Mouse (Mus musculus) embryonic stem cell, embryonic (primary cell): Measurements from ENCODE around the gene Ralgapb.

ENCODE experiments used
- CTCF ChIA-PET, 4 experiments: fragments of 300-600 bp in 2 of 4; fragments of 350-600 bp in 2 of 4; sonication (Branson Sonifier 250); formaldehyde crosslinking; loops; one replicate each; lab custom pipeline; 2022; ENCODE audit warnings: inconsistent platforms in 2 of 4; lab: Charles Lee
- POLR2A ChIA-PET, 4 experiments: fragments of 300-600 bp in 2 of 4; fragments of 350-600 bp in 2 of 4; sonication (Branson Sonifier 250); formaldehyde crosslinking; loops; one replicate each; lab custom pipeline; 2022; ENCODE audit warnings: antibody characterized with exemption in 4 of 4, inconsistent platforms in 1 of 4; lab: Charles Lee

Ralgapb gene

DNA sequence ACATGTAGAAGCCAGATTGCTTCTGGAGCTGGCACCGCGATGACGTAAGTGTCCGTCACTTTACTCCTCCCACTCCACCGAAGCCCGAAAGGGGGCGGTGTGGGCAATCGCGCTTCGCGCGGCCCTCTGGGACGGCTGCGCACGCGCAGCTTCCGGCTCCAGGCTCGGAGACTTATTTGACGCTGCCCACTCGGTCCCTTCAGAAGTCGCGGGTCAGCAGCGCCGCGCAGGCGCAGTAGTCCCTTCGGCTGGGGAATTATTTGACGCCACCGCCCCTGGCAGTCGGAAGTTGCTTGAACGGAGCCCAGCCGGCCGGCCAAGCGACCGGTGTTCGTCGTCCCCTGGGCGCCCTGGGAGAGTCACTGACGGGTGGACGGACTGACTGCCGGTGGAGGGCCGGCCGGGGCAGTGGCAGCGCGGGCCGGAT is at the start of gene Ralgapb:
Gene Ralgapb (plus strand): TSS at position 254 of the 427 bp plus-strand sequence.
- POLR2A ChIA-PET, result interaction anchor here in 3 of 4 experiments (0.6 to 1.8 kb wide), 33 partner anchors 9 to 1205 kb away, joined by 3 to 12 read pairs (median 3); partner anchors contain the start of genes Snhg11 (in 2 of the 3), Dhx35 (in 1 of the 3) and Rbl1 (in 1 of the 3)
- CTCF ChIA-PET, result interaction anchor here in 3 of 4 experiments (0.6 to 1.4 kb wide), 10 partner anchors 17 to 337 kb away, joined by 3 to 5 read pairs (median 3); partner anchors contain the start of genes Actr5 (in 1 of the 3) and Snhg11 (in 1 of the 3)

DNA sequence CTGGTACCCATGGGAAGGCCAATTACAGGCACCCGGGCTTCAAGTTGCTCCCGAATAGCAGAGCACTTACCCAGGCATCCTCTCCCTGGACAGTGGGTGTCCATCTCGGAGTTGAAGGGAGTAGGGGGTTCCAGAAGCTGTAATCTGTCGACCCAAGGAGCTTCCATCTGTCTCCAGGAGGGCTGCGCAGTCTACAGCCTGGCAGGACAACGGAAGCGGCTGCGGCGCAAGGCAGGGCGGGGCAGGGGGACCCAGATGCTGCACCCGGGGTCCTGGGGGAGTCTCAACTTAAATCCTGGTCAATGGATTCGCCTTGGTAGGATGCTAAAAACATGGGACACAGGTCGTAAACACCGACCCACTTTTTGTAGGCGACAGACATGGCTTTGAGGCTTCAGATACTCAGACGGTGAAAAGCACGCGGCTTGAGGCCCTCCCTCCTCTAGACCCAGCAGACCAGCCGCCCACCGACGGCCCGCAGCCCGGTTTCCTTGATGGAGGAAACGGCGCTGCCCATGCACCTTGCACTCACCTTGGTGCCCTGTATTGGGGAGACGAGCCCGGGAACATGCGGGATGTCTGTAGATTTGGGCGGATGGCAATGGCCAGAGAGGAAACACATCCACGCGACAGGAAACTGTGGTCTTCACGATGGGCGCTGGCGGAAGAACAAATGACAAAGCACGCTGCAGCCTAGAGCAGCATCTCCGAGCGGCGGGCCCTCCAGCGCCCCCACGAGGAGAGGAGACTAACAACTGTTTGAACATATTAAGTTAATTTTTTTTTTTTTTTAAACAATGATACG is 48.6 kb upstream of the Ralgapb start:
- CTCF ChIA-PET, result interaction anchor here in 3 of 4 experiments (0.5 to 1.2 kb wide), 13 partner anchors 9 to 399 kb away, joined by 3 to 7 read pairs (median 3); partner anchors contain the start of genes Snhg11 (in 2 of the 3) and Ralgapb (in 1 of the 3)

DNA sequence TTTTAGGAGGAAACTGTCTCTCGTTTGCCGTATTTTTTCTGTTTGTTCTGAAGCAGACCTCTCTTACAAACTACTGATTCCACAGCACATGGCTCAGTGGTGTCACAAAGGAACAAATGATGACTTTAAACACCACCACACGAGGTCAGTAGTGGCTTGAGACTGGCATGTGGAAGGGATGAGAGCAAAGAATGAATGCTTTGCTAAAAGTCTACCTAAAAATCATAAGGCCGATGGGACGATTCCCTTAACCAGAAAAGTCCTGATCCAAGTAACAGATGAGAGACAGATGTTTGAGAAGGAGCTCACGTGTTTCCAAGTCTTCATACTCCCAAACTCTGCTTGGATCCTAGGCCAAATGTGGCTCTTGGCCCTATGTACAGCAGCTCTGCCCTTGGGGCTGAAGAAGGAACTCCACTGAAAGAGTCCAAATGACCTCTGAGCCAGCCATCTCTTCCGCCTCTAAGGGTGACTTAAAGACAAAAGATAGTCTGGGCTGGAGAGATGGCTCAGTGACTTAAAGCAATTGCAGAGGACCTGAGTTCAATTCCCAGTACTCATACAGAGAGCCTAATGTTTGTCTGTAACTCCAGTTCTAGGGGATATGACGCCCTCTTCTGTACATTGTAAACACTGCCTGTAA is 47.8 kb upstream of the Ralgapb start:
- ChIA-PET CTCF (interaction anchor here (0.5 to 1.2 kb wide), 12 partner anchors 8 to 400 kb away, joined by 3 to 7 read pairs (median 4); partner anchors contain the start of genes Snhg11 (in 2 of the 4) and Ralgapb (in 1 of the 4)), POLR2A (interaction anchor here in 3 of 4 experiments (0.6 to 16.4 kb wide), 11 partner anchors 10 to 282 kb away, joined by 3 to 255 read pairs (median 3); partner anchors contain the start of genes Snhg11 (in 2 of the 3) and Ralgapb (in 1 of the 3))

More for the DNA sequence above, 48.6 kb upstream of the Ralgapb start:
- POLR2A ChIA-PET, result interaction anchor here (0.6 to 16.4 kb wide), 28 partner anchors 8 to 283 kb away, joined by 3 to 255 read pairs (median 3); partner anchors contain the start of genes Snhg11 (in 2 of the 4) and Ralgapb (in 1 of the 4)

DNA sequence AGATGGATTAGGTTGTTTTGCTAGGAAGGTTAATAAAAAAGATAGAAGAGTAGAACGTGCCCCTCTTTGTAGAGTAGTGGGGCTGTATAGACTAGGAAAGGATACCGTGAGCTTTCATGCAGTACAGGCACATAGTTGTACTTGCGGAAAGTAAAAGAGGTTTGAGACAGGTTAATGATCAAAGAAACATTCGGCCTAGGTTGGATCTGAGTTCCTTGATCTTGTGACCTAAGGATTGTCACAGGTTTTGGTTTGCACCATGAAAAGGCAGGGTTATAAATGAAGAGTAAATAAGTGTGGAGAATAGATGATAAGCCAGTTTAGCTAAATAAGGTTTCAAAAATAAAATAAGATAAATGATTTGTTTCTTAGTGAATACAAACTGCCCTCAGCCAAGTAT is 45.5 kb upstream of the Ralgapb start:
- POLR2A ChIA-PET, result interaction anchor here in 1 of 4 experiments (16.4 kb wide), 1 partner anchor 8 kb away, joined by 255 read pairs; the partner anchor contains the start of gene Snhg11
- CTCF ChIA-PET, result no interaction called here

DNA sequence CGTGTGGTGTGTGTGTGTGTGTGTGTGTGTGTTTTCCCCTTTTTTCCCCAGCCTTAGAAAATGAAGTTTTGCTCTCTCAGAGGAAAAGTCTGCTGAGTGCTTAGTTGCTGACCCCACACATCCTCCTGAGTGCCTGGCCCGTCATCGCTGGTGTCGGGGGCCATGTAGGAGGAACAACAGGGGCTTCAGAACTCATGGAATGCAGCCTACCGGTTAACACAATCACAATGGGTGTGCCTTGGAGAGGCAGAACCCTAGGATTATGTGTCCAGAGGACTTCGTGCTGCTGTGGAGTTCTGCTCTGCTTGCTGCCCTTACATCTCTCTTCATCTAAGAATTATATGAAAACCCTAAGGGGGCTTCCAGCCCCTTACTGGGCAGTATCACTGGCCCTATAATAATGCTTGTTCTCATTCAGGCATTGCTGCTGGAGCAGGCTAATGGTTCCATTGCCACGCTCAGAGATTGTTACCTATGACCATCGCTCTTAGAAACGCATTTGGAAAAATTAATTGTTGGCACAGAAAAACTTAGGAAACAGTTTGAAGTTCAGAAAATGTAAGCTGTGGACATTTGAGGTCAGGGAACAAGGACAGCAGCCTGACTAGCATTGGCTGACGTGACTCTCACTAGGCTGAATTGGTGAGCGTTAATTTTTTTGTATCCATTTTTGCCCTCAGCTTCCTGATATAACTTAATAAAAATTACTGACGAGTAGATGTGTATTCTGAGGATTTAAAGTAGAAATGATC is 44.4 kb upstream of the Ralgapb start:
- CTCF ChIA-PET, result no interaction called here
- POLR2A ChIA-PET, result interaction anchor here in 2 of 4 experiments (1.2 to 13.1 kb wide), 3 partner anchors 8 to 12 kb away, joined by 3 to 255 read pairs (median 3); no protein-coding TSS in a partner anchor

DNA sequence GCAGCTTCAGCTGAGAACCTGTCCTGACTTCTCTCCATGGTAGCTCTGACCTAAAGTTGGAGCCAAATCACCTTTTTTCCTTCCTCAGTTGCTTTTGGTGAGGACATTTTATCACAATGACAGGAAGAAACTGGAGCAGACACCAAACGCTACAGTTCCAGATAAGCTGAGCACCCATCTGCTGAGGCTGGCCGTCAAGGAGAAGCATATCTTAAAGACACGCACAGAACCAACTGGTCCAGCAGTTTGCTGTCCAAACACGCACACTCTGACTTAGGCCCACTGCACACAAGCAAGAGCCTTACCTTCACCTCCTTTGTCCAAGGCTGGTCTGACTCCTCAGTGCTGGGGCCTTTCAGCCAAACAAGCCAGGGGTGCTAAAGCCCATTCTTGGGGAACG is 42.0 kb upstream of the Ralgapb start:
- CTCF ChIA-PET, result interaction anchor here in 1 of 4 experiments (1.2 kb wide), 1 partner anchor 8 kb away, joined by 4 read pairs; the partner anchor contains the start of gene Snhg11
- POLR2A ChIA-PET, result interaction anchor here in 2 of 4 experiments (0.8 to 13.1 kb wide), 3 partner anchors 8 to 14 kb away, joined by 3 to 255 read pairs (median 13); partner anchors contain the start of gene Snhg11 (in 1 of the 2)

DNA sequence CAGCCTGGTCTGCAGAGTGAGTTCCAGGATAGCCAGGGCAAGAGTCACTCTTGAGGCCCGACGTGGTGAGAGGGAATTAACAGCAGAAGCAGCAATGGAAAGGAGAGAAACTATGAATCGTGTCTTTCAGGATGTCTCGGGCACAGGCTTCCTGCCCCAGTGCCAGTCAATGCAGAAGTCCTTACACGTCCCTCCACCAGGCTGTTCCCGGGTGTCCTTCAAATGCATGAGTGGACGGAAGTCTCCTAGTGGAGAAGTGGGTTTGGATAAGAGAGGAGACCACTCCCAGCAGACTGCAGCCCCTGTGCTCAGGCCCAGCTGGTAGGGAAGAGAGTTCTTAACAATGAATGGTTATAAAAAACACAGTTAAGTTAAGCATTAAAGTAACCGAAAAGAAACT is 41.3 kb upstream of the Ralgapb start:
- POLR2A ChIA-PET, result interaction anchor here in 1 of 4 experiments (13.1 kb wide), 1 partner anchor 12 kb away, joined by 255 read pairs; no protein-coding TSS in a partner anchor
- CTCF ChIA-PET, result interaction anchor here in 2 of 4 experiments (0.6 to 0.9 kb wide), 2 partner anchors 11 to 246 kb away, joined by 4 to 7 read pairs; no protein-coding TSS in a partner anchor

DNA sequence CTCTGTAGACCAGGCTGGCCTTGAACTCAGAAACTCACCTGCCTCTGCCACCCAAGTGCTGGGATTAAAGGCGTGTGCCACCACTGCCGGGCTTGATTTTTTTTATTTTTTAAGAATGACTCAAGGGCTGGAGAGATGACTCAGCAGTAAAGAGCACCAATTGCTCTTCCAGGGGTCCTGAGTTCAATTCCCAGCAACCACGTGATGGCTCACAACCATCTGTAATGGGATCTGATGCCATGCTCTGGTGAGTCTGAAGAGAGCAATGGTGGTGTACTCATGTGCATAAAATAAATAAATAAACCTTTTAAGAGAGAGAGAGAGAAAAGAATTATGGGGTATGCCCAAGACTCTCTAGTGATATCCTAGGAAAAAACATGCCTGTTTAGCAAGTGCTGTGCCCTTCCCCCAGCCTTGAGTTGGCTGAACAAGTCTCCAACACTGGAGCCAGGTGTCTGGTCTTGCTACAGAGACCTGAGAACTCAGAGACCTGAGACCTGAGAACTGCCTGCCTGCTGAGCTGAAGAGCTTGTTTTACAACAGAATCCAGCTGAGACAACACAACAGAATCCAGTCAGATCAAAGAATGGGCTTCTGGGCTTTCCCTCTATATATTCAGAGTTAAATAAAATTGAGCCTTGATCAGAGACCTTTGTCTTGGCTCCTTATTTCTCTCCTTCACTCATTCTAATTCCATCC is 40.0 kb upstream of the Ralgapb start:
- ChIA-PET POLR2A (interaction anchor here in 3 of 4 experiments (0.6 to 13.1 kb wide), 16 partner anchors 9 to 722 kb away, joined by 3 to 255 read pairs (median 4); partner anchors contain the start of gene Ralgapb (in 1 of the 3)), CTCF (interaction anchor here (0.5 to 1.2 kb wide), 12 partner anchors 8 to 497 kb away, joined by 3 to 16 read pairs (median 4); no protein-coding TSS in a partner anchor)

DNA sequence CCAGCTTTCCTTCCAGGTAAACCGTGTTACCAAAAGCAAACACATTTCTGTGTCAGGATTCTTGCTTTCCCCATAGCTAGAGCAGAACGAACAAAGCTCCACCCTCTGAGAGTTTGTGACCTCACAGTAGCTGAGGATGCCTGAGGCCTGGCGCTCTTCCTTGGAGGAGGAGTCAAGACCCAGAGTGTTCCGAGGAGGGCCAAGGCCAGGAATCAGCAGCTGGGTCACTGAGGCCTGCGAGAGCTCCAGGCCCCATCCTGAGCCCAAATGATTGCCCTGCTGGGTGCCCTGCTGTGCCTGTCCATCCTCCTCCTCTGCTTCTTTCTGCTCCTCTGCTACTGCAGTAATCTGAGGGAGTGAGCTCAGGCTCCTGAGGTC is 39.5 kb upstream of the Ralgapb start:
- POLR2A ChIA-PET, result interaction anchor here in 3 of 4 experiments (0.5 to 13.1 kb wide), 16 partner anchors 9 to 1029 kb away, joined by 3 to 255 read pairs (median 4); partner anchors contain the start of gene Ralgapb (in 1 of the 3)
- CTCF ChIA-PET, result interaction anchor here (0.5 to 1.2 kb wide), 8 partner anchors 8 to 218 kb away, joined by 3 to 5 read pairs (median 4); no protein-coding TSS in a partner anchor

DNA sequence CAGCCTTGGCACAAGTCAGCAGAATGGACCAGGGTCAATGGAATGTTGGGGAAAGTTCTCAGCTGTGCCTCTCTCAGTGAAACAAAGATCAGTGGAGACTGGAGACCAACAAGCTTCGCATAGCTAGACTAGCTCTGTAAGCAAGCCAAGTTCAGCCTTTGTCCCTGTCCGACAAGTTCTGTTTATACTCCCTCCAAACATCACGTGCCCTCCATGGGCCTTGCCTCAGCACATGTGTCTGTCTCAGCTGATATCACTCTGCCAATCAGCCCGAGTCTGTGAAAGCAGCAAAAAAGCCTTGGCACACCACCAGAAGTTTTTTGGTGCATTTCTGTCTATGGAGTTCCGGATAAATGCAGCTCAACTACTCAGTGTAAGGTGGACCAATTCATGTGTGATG is 36.6 kb upstream of the Ralgapb start:
- CTCF ChIA-PET, result interaction anchor here in 2 of 4 experiments (0.5 to 0.9 kb wide), 2 partner anchors 13 to 39 kb away, joined by 3 read pairs; no protein-coding TSS in a partner anchor
- POLR2A ChIA-PET, result interaction anchor here in 1 of 4 experiments (13.1 kb wide), 1 partner anchor 16 kb away, joined by 255 read pairs; no protein-coding TSS in a partner anchor

DNA sequence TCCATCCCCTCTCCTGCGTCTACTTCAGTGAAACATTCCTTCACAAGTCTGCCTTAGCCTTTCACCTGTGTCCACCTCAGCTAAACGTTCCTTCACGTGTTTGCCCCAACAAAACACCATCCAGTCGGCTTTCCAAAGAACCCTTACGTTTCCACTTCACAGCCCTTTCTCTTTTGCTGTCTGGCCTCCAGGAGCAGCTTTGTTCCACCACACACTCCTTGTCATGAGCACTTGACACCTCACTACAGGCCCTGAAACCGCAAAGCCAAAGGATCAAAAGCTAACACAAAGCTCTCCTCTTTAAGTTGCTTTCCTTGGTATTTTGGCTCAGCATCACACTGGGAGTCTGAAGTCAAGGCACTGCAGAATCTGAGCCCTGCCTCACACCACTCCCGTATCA is 36.1 kb upstream of the Ralgapb start:
- CTCF ChIA-PET, result interaction anchor here in 2 of 4 experiments (0.5 to 0.9 kb wide), 2 partner anchors 14 to 39 kb away, joined by 3 read pairs; no protein-coding TSS in a partner anchor

DNA sequence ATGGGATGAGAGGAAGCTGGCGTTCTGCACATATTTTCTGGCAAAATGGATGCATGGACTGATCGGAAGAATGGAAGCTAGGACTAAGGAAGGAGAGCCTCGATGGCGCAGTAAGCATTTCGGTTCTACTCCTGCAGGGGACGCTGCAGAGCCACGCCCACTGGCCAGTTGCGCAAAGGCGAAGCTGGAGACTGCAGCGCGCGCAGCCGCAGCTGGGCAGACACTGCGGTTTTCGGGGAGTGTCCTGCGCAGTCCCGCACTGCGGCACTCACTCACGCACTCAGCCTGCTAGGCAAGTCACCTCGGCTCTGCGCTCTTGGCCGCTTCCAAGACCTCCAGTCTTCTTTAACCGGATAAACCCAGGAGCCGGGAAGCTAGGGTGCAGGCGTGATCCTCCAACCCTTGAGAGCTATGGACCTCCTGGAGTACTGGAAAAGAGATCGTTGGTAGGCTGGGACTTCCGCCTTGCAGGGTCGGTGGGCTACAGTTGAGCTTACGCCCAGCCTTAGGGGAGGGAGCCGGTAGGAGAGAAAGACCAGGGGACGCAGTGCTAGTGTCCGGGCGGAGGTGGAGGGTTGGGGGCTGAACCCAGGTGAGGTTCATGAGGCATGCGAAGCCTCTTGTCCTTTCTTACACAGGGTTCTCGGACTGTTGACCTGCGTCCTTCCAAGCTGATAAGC is 34.1 kb upstream of the Ralgapb start, which contains the start of gene Snhg11:
Gene Snhg11 (plus strand): TSS at position 196 of the 680 bp plus-strand sequence.
- CTCF ChIA-PET, result interaction anchor here (0.6 to 2.1 kb wide), 39 partner anchors 8 to 1094 kb away, joined by 3 to 12 read pairs (median 3); partner anchors contain the start of genes Actr5 (in 1 of the 4) and Ralgapb (in 1 of the 4)
- POLR2A ChIA-PET, result interaction anchor here (0.7 to 13.1 kb wide), 27 partner anchors 9 to 553 kb away, joined by 3 to 255 read pairs (median 4); partner anchors contain the start of gene Ralgapb (in 2 of the 4)

More for the DNA sequence above, 36.1 kb upstream of the Ralgapb start:
- POLR2A ChIA-PET, result interaction anchor here in 1 of 4 experiments (13.1 kb wide), 1 partner anchor 17 kb away, joined by 255 read pairs; no protein-coding TSS in a partner anchor

DNA sequence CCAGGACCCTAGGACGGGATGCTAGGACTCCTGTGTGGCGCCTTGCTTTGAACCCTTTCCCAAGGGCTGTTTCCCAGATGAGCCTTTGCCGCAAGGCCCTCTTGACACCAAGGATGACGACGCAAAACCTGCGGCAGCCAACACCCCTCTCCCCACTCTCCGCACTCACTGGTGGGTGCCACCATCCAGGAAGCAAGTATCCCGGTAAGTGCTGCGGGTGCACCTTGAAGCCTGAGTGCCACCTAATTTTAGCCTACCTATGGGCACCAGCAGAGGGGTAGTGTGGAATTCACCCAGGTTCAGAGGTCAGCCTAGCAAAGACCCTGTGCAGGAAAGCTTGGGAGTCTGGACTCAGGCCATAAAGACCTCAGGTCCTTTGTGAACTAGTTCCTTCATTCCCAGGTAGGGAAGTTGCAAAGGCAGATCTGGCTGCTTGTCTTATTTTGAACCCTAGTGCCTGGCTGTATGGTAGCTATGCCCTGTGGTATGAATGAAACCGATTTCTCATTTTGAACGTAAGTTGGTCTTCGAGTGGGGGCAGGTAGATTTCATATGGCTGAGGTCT is 33.4 kb upstream of the Ralgapb start:
- ChIA-PET CTCF (interaction anchor here (0.6 to 2.1 kb wide), 35 partner anchors 9 to 1095 kb away, joined by 3 to 12 read pairs (median 3); partner anchors contain the start of gene Ralgapb (in 1 of the 4)), POLR2A (interaction anchor here (0.7 to 13.1 kb wide), 25 partner anchors 9 to 292 kb away, joined by 3 to 255 read pairs (median 4); partner anchors contain the start of gene Ralgapb (in 2 of the 4))

DNA sequence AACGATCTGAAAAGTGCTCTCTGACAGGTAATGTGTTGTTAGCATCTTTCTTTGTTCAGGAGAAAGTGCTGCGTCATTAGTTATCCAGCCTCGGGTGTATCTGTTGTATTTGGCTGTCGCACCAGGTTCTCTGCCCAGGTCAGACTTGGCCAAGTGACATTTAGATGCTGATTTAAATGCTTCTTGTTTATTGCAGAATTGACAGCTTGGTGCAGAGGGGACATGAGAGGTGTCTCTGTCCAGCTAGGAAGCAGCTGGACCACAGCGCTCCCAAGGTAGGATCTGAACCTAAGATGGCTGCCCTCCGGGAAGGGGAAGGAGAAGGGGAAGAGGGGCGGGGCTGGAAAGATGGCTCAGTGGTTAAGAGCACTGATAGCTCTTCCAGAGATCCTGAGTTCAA is 32.9 kb upstream of the Ralgapb start:
- POLR2A ChIA-PET, result interaction anchor here in 3 of 4 experiments (0.6 to 13.1 kb wide), 16 partner anchors 9 to 441 kb away, joined by 3 to 255 read pairs (median 4); partner anchors contain the start of gene Ralgapb (in 2 of the 3)

More for the DNA sequence above, 32.9 kb upstream of the Ralgapb start:
- CTCF ChIA-PET, result interaction anchor here in 2 of 4 experiments (1.1 to 2.1 kb wide), 4 partner anchors 9 to 19 kb away, joined by 3 to 12 read pairs (median 4); no protein-coding TSS in a partner anchor
